Mouse (Mus musculus): ENCODE results near the gene Zfp46. TPM values are rescaled to one million over a fixed set of nuclear protein-coding genes. Genes with fewer than 3 reads are reported as not detected.

The Zfp46 gene
- polyA plus RNA-seq, 1 experiment from 2014 or later = 28.1 TPM

GRCm38 (mm10) chr4:136245681-136246080 lies 38.8 kb upstream of the Zfp46 start:
- Histone ChIP-seq H3K9ac (ENCODE audit: low read length) (no peak overlapping the region), H3K36me3 (ENCODE audit: control insufficient read depth, insufficient read depth, low read length) (no peaks in the 10 kb centered on the region; the same call in 1 of the 2 replicates), H3K27me3 (ENCODE audit: control insufficient read depth, insufficient read depth, low read depth, low read length) (peaks cover 34% of the 10 kb centered on the region), H3K9me3 (ENCODE audit: control insufficient read depth, low read length) (no peaks in the 10 kb centered on the region), H3K4me2 (ENCODE audit: low read depth, low read length) (no peak overlapping the region), H3K27ac (ENCODE audit: low read length) (no peak overlapping the region), H3K4me3 (ENCODE audit: low read length) (no peak overlapping the region), H3K4me1 (replicated peaks; ENCODE audit: control insufficient read depth, insufficient read depth, low read length) (peaks cover 39% of the 10 kb centered on the region)
- ATAC-seq (ENCODE audit: low read depth) = no peak
- WGBS = 50% methylated on average over 5 of the region's 5 CpGs

GRCm38 (mm10) chr4:136246568-136246969 lies 37.9 kb upstream of the Zfp46 start:
- Histone ChIP-seq H3K4me2 (ENCODE audit: low read depth, low read length) (peak overlapping the region; percentile 97; the same call in 1 of the 2 replicates), H3K4me3 (ENCODE audit: low read length) (no peak overlapping the region)
- WGBS = 6% methylated on average over 12 of the region's 12 CpGs

GRCm38 (mm10) chr4:136247386-136247728 lies 37.1 kb upstream of the Zfp46 start:
- Histone ChIP-seq H3K36me3 (ENCODE audit: control insufficient read depth, insufficient read depth, low read length) (no peaks in the 10 kb centered on the region; the same call in 1 of the 2 replicates), H3K4me1 (replicated peaks; ENCODE audit: control insufficient read depth, insufficient read depth, low read length) (peaks cover 39% of the 10 kb centered on the region), H3K4me2 (ENCODE audit: low read depth, low read length) (peak overlapping the region; percentile 97), H3K9ac (ENCODE audit: low read length) (peak overlapping the region; percentile 69), H3K27ac (ENCODE audit: low read length) (no peak overlapping the region), H3K9me3 (ENCODE audit: control insufficient read depth, low read length) (no peaks in the 10 kb centered on the region), H3K4me3 (ENCODE audit: low read length) (peak overlapping the region; percentile 64), H3K27me3 (ENCODE audit: control insufficient read depth, insufficient read depth, low read depth, low read length) (peaks cover 37% of the 10 kb centered on the region)
- 2% methylated on average over 14 of the region's 14 CpGs for WGBS
- peak; percentile 4; the same call in 1 of the 2 replicates for ATAC-seq (ENCODE audit: low read depth)

More at GRCm38 (mm10) chr4:136246568-136246969, 37.9 kb upstream of the Zfp46 start:
- ATAC-seq (ENCODE audit: low read depth) = 0 out of 2 replicates have a peak, but pooled peaks have one; percentile 11
- Histone ChIP-seq H3K4me1 (replicated peaks; ENCODE audit: control insufficient read depth, insufficient read depth, low read length) (peaks cover 39% of the 10 kb centered on the region), H3K9ac (ENCODE audit: low read length) (no peak overlapping the region), H3K27ac (ENCODE audit: low read length) (no peak overlapping the region), H3K27me3 (ENCODE audit: control insufficient read depth, insufficient read depth, low read depth, low read length) (peaks cover 37% of the 10 kb centered on the region), H3K9me3 (ENCODE audit: control insufficient read depth, low read length) (no peaks in the 10 kb centered on the region), H3K36me3 (ENCODE audit: control insufficient read depth, insufficient read depth, low read length) (no peaks in the 10 kb centered on the region; the same call in 1 of the 2 replicates)

- Histone ChIP-seq H3K4me3 (ENCODE audit: low read length) (peak within 1 kb of the TSS; percentile 64), H3K36me3 (ENCODE audit: control insufficient read depth, insufficient read depth, low read length) (no peaks in the 10 kb centered on the region; the same call in 1 of the 2 replicates), H3K4me2 (ENCODE audit: low read depth, low read length) (peak within 1 kb of the TSS; percentile 97), H3K4me1 (replicated peaks; ENCODE audit: control insufficient read depth, insufficient read depth, low read length) (peaks cover 39% of the 10 kb centered on the region), H3K9me3 (ENCODE audit: control insufficient read depth, low read length) (no peaks in the 10 kb centered on the region), H3K9ac (ENCODE audit: low read length) (peak within 1 kb of the TSS; percentile 69), H3K27me3 (ENCODE audit: control insufficient read depth, insufficient read depth, low read depth, low read length) (peaks cover 37% of the 10 kb centered on the region), H3K27ac (ENCODE audit: low read length) (peak within 1 kb of the TSS; percentile 39; the same call in 1 of the 2 replicates)
- whole genome bisulfite sequencing = under 1% methylated on average over 46 of the region's 46 CpGs
- peak; percentile 49 for ATAC-seq (ENCODE audit: low read depth)
Measured at GRCm38 (mm10) chr4:136247729-136248463, 36.6 kb upstream of the Zfp46 start, which contains the start of gene Tcea3. Gene Tcea3, plus strand, starts transcription at chr4:136247729.

- peaks cover 39% of the 10 kb centered on the region for H3K4me1 ChIP-seq (replicated peaks; ENCODE audit: control insufficient read depth, insufficient read depth, low read length)
- WGBS = 2% methylated on average over 33 of the region's 37 CpGs
- no peaks in the 10 kb centered on the region; the same call in 1 of the 2 replicates for H3K36me3 ChIP-seq (ENCODE audit: control insufficient read depth, insufficient read depth, low read length)
- peak overlapping the region; percentile 64 for H3K4me3 ChIP-seq (ENCODE audit: low read length)
- peak overlapping the region; percentile 69 for H3K9ac ChIP-seq (ENCODE audit: low read length)
- H3K27ac ChIP-seq (ENCODE audit: low read length) = no peak overlapping the region
- no peak for ATAC-seq (ENCODE audit: low read depth)
- peak overlapping the region; percentile 97 for H3K4me2 ChIP-seq (ENCODE audit: low read depth, low read length)
- H3K27me3 ChIP-seq (ENCODE audit: control insufficient read depth, insufficient read depth, low read depth, low read length) = peaks cover 37% of the 10 kb centered on the region
- no peaks in the 10 kb centered on the region for H3K9me3 ChIP-seq (ENCODE audit: control insufficient read depth, low read length)
Measured at GRCm38 (mm10) chr4:136248464-136249331, 35.8 kb upstream of the Zfp46 start.

GRCm38 (mm10) chr4:136249332-136249647 lies 35.2 kb upstream of the Zfp46 start:
- 11% methylated on average over 11 of the region's 11 CpGs for WGBS
- Histone ChIP-seq H3K4me1 (replicated peaks; ENCODE audit: control insufficient read depth, insufficient read depth, low read length) (peaks cover 39% of the 10 kb centered on the region), H3K27ac (ENCODE audit: low read length) (peak overlapping the region; percentile 32), H3K36me3 (ENCODE audit: control insufficient read depth, insufficient read depth, low read length) (no peaks in the 10 kb centered on the region), H3K27me3 (ENCODE audit: control insufficient read depth, insufficient read depth, low read depth, low read length) (peaks cover 37% of the 10 kb centered on the region), H3K4me2 (ENCODE audit: low read depth, low read length) (peak overlapping the region; percentile 97), H3K9ac (ENCODE audit: low read length) (no peak overlapping the region), H3K9me3 (ENCODE audit: control insufficient read depth, low read length) (no peaks in the 10 kb centered on the region), H3K4me3 (ENCODE audit: low read length) (peak overlapping the region; percentile 64)
- no peak for ATAC-seq (ENCODE audit: low read depth)

GRCm38 (mm10) chr4:136249780-136250179 lies 34.7 kb upstream of the Zfp46 start:
- peaks cover 37% of the 10 kb centered on the region for H3K27me3 ChIP-seq (ENCODE audit: control insufficient read depth, insufficient read depth, low read depth, low read length)
- ATAC-seq (ENCODE audit: low read depth) = peak; percentile 73
- 23% methylated on average over 9 of the region's 9 CpGs for WGBS
- H3K9me3 ChIP-seq (ENCODE audit: control insufficient read depth, low read length) = no peaks in the 10 kb centered on the region
- H3K27ac ChIP-seq (ENCODE audit: low read length) = peak overlapping the region; percentile 32
- H3K4me2 ChIP-seq (ENCODE audit: low read depth, low read length) = peak overlapping the region; percentile 97
- no peaks in the 10 kb centered on the region for H3K36me3 ChIP-seq (ENCODE audit: control insufficient read depth, insufficient read depth, low read length)
- peaks cover 39% of the 10 kb centered on the region for H3K4me1 ChIP-seq (replicated peaks; ENCODE audit: control insufficient read depth, insufficient read depth, low read length)
- 0 out of 2 replicates have a peak overlapping the region, but pooled peaks have one; percentile 26 for H3K9ac ChIP-seq (ENCODE audit: low read length)
- H3K4me3 ChIP-seq (ENCODE audit: low read length) = peak overlapping the region; percentile 64; the same call in 1 of the 2 replicates

- no peak for ATAC-seq (ENCODE audit: low read depth)
- no peak overlapping the region for H3K4me3 ChIP-seq (ENCODE audit: low read length)
- H3K9ac ChIP-seq (ENCODE audit: low read length) = no peak overlapping the region
- no peak overlapping the region for H3K27ac ChIP-seq (ENCODE audit: low read length)
- H3K36me3 ChIP-seq (ENCODE audit: control insufficient read depth, insufficient read depth, low read length) = no peaks in the 10 kb centered on the region
- peaks cover 4% of the 10 kb centered on the region; the same call in 1 of the 2 replicates for H3K4me1 ChIP-seq (replicated peaks; ENCODE audit: control insufficient read depth, insufficient read depth, low read length)
- no peaks in the 10 kb centered on the region for H3K9me3 ChIP-seq (ENCODE audit: control insufficient read depth, low read length)
- 0 out of 2 replicates have a peak, but pooled peaks cover 3% of the 10 kb centered on the region for H3K27me3 ChIP-seq (ENCODE audit: control insufficient read depth, insufficient read depth, low read depth, low read length)
- 16% methylated on average over 6 of the region's 6 CpGs for WGBS
- no peak overlapping the region for H3K4me2 ChIP-seq (ENCODE audit: low read depth, low read length)
Measured at GRCm38 (mm10) chr4:136255919-136256318, 28.6 kb upstream of the Zfp46 start.

- H3K36me3 ChIP-seq (ENCODE audit: control insufficient read depth, insufficient read depth, low read length) = no peaks in the 10 kb centered on the region
- no peaks in the 10 kb centered on the region for H3K27me3 ChIP-seq (ENCODE audit: control insufficient read depth, insufficient read depth, low read depth, low read length)
- no peaks in the 10 kb centered on the region for H3K9me3 ChIP-seq (ENCODE audit: control insufficient read depth, low read length)
- no peak overlapping the region for H3K4me3 ChIP-seq (ENCODE audit: low read length)
- WGBS = 56% methylated on average over 10 of the region's 10 CpGs
- peaks cover 6% of the 10 kb centered on the region; the same call in 1 of the 2 replicates for H3K4me1 ChIP-seq (replicated peaks; ENCODE audit: control insufficient read depth, insufficient read depth, low read length)
- no peak overlapping the region for H3K27ac ChIP-seq (ENCODE audit: low read length)
- no peak overlapping the region for H3K4me2 ChIP-seq (ENCODE audit: low read depth, low read length)
- H3K9ac ChIP-seq (ENCODE audit: low read length) = no peak overlapping the region
- no peak for ATAC-seq (ENCODE audit: low read depth)
Measured at GRCm38 (mm10) chr4:136256696-136257095, 27.8 kb upstream of the Zfp46 start.
